Mouse (Mus musculus): ENCODE measurements at regions not wholly inside any gene's neighbourhood (a gene's known extent, or its start where the extent isn't known, plus 50 kb on each side); places are given as distances from the start of the nearest gene placed in this dataset.
A peak's percentile ranks its signal among the peaks of the same experiment; 100 is the strongest.
"Not testable (repeated sequence)": the region's sequence is repeated elsewhere in the genome, so short reads cannot be mapped to it uniquely, and the experiment has no call there.

DNA sequence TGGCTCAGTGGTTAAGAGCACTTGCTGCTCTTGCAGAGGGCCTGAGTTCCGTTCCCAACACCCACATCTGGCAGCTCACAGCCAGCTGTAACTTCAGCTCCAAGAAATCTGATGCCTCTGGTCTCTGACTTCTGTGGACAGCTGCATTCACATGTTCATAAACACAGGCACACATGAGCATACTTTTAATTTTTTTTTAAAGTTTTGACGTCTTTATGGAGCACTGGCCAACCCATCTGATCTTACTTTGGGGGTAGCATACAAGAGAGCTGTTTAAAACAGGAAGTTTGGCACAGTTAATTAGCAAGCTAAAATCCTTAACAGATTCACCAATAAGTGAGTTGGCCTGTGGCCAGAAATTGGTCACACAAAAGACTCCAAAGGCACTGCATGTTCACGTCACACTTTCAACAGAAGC lies 81.2 kb upstream of the Atl2 start:
- H3K4me3 ChIP-seq, result no peak overlapping the region
- no peaks in the 10 kb centered on the region for H3K36me3 ChIP-seq
- WGBS, result 77% methylated on average over 3 of the region's 3 CpGs
- no peaks in the 10 kb centered on the region for H3K27me3 ChIP-seq (ENCODE audit: insufficient read depth, poor library complexity, severe bottlenecking)
- no peak overlapping the region for H3K27ac ChIP-seq
- DNase-seq (ENCODE audit: low spot score), result no peak
- H3K9me3 ChIP-seq, result no peaks in the 10 kb centered on the region
- H3K4me1 ChIP-seq, result peaks cover 18% of the 10 kb centered on the region

DNA sequence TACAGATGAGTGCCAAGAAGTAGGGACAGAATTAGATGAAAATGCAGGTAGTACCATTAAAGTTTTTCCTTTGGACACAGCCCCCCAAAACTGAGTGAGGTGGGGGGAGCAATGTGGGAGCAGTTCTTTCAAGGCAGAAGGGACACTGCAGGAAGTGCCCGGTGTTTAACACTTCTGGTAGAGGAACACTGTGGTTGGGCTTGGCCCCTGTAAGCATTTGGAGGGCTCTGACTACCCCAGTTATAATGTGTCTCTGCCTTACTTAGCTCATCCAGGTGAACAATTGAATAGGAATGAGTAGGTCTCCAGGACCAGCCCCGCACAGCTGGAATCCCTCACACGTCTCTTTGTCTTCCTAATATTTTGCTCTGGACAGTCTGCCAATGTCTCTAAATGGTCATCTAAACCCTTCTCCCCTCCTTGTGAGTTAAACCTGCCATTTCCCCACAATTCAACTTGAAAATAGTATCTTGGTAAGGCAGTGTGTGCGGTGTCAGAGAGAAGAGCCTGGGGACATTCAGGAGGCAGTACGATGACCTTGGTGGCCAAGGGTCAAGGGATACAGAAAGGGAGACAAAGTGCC lies 80.7 kb upstream of the Atl2 start:
- H3K36me3 ChIP-seq, result no peaks in the 10 kb centered on the region
- H3K9me3 ChIP-seq, result no peaks in the 10 kb centered on the region
- H3K27me3 ChIP-seq (ENCODE audit: insufficient read depth, poor library complexity, severe bottlenecking), result no peaks in the 10 kb centered on the region
- H3K4me1 ChIP-seq, result peaks cover 13% of the 10 kb centered on the region
- DNase-seq (ENCODE audit: low spot score), result no peak
- H3K27ac ChIP-seq, result no peak overlapping the region
- 80% methylated on average over 5 of the region's 5 CpGs for whole genome bisulfite sequencing
- H3K4me3 ChIP-seq, result peak overlapping the region; percentile 46; the same call in 1 of the 2 replicates

DNA sequence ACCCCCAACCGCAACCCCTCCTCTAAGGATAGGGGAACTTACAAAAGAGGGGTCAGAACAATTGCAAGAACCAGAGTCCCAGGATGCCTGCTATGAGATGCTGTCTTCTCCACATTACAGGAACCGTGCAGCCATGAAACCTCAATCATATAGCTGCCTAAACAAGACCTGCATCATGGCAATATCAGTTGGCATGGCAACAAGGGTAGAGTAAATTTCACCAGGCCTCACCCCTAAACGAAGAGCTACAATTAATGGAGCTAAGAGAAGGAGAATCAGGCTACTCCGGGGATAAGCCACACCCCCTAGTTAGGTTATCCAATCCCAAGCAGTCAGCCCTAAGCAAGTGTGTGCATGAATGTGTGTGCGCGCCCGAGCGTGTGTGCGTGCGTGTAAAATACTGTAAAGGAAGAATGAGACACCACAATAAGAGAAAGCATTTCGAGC lies 80.1 kb upstream of the Atl2 start:
- no peaks in the 10 kb centered on the region for H3K36me3 ChIP-seq
- no peak for DNase-seq (ENCODE audit: low spot score)
- H3K4me1 ChIP-seq, result peaks cover 13% of the 10 kb centered on the region
- no peaks in the 10 kb centered on the region for H3K9me3 ChIP-seq
- H3K27me3 ChIP-seq (ENCODE audit: insufficient read depth, poor library complexity, severe bottlenecking), result 0 out of 2 replicates have a peak, but pooled peaks cover 1% of the 10 kb centered on the region
- H3K4me3 ChIP-seq, result peak overlapping the region; percentile 46
- WGBS, result 19% methylated on average over 11 of the region's 11 CpGs
- H3K27ac ChIP-seq, result no peak overlapping the region

GRCm38 (mm10) chr17:79975150-79975757 lies 79.3 kb upstream of the Atl2 start:
- WGBS, result 19% methylated on average over 16 of the region's 16 CpGs
- Histone ChIP-seq H3K4me3 (peak overlapping the region; percentile 46), H3K4me1 (peaks cover 17% of the 10 kb centered on the region)
- DNase-seq (ENCODE audit: low spot score); H3K9me3 ChIP-seq; H3K27me3 ChIP-seq (ENCODE audit: insufficient read depth, poor library complexity, severe bottlenecking); H3K36me3 ChIP-seq; H3K27ac ChIP-seq: not testable (repeated sequence)

DNA sequence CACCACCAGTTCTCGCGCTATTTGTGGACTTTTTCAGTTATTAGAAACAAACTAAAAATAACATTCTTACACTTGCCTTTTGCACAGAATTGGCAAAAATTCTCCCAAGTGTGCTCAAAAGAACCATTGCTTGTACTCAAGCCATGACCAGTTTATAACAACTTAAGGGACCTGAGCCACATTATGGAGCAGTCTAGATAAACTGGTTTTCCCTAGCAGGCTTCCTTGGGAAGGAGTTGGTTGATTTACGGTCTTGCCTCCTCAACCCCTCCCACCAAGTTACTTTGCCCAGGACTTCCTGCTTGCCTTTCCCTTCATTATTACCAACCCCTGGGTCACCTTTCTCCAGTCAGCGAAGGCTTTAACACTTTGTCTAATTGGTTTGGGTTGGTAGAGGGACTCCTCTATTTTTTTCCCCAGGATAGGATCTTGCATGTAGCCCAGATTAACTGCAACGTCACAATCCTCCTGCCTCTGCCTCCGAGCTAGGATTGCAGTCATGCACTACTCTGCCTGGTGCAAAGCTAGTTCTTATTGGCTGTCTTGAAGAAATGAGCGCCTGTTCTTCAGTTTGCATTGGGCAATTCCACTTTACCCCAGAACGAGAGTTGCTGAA lies 75.9 kb upstream of the Atl2 start:
- WGBS, result 76% methylated on average over 8 of the region's 8 CpGs
- Histone ChIP-seq H3K4me1 (peaks cover 34% of the 10 kb centered on the region), H3K36me3 (no peaks in the 10 kb centered on the region)

DNA sequence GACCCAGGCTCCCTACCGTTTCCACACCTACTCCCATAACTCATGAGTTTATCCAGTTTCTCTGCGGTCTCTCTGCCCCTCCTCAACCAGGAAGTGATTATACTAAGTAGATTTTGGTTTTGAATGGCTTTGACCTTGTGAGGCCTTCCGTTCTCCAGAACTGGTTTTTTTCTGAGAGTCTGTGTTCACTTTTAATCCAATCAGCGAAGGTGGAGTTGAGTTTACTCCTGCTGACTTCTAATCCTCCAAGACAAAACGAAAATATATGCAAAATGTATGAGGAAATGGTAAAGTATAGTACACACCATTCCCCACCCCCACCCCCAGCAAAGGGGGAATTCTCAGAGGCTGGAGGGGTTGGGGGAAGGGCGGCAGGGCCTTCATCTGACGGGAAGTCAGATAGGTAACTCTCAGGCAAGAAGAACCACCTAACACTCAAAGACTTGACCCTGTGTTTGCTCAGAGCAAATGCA lies 73.6 kb upstream of the Atl2 start:
- Histone ChIP-seq H3K27me3 (ENCODE audit: insufficient read depth, poor library complexity, severe bottlenecking) (peaks cover 7% of the 10 kb centered on the region; the same call in 1 of the 2 replicates), H3K27ac (peak overlapping the region; percentile 23; the same call in 1 of the 2 replicates), H3K4me3 (0 out of 2 replicates have a peak overlapping the region, but pooled peaks have one; percentile 16), H3K9me3 (no peaks in the 10 kb centered on the region), H3K4me1 (peaks cover 26% of the 10 kb centered on the region), H3K36me3 (no peaks in the 10 kb centered on the region)
- WGBS, result 20% methylated on average over 7 of the region's 7 CpGs
- no peak for DNase-seq (ENCODE audit: low spot score)

More for the DNA sequence above, 75.9 kb upstream of the Atl2 start:
- no peak overlapping the region for H3K27ac ChIP-seq
- H3K9me3 ChIP-seq, result no peaks in the 10 kb centered on the region
- no peak overlapping the region for H3K4me3 ChIP-seq
- no peak for DNase-seq (ENCODE audit: low spot score)
- peaks cover 7% of the 10 kb centered on the region; the same call in 1 of the 2 replicates for H3K27me3 ChIP-seq (ENCODE audit: insufficient read depth, poor library complexity, severe bottlenecking)

- peaks cover 26% of the 10 kb centered on the region for H3K4me1 ChIP-seq
- H3K27ac ChIP-seq, result 0 out of 2 replicates have a peak overlapping the region, but pooled peaks have one; percentile 11
- H3K9me3 ChIP-seq, result no peaks in the 10 kb centered on the region
- H3K27me3 ChIP-seq (ENCODE audit: insufficient read depth, poor library complexity, severe bottlenecking), result peaks cover 7% of the 10 kb centered on the region; the same call in 1 of the 2 replicates
- WGBS, result 54% methylated on average over 9 of the region's 9 CpGs
- no peak for DNase-seq (ENCODE audit: low spot score)
- no peaks in the 10 kb centered on the region for H3K36me3 ChIP-seq
- H3K4me3 ChIP-seq, result no peak overlapping the region
Observed at GRCm38 (mm10) chr17:79968819-79969218, 72.9 kb upstream of the Atl2 start.

DNA sequence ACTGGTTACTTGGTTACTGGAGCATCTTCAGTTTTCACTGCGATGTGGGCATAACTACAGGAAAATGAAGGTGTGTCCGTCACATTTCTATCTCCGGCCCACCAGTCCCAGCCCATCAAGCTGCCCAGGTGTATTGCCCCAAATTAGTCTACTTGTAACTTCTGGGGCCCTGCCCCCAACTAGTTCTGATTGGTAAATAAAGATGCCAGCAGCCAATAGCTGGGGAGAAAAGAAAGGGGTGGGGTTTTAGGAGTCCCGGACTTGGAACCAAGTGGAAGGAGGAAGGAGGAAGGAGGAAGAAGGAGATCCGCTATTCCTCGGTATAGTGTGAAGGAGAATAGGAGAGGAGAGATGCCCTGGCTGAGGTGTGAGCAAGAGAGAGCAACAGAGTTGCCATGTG lies 71.1 kb upstream of the Atl2 start:
- H3K36me3 ChIP-seq, result no peaks in the 10 kb centered on the region
- 46% methylated on average over 6 of the region's 6 CpGs for WGBS
- H3K27ac ChIP-seq, result no peak overlapping the region
- H3K9me3 ChIP-seq, result no peaks in the 10 kb centered on the region
- peaks cover 7% of the 10 kb centered on the region; the same call in 1 of the 2 replicates for H3K27me3 ChIP-seq (ENCODE audit: insufficient read depth, poor library complexity, severe bottlenecking)
- no peak for DNase-seq (ENCODE audit: low spot score)
- H3K4me3 ChIP-seq, result no peak overlapping the region
- peaks cover 37% of the 10 kb centered on the region for H3K4me1 ChIP-seq

DNA sequence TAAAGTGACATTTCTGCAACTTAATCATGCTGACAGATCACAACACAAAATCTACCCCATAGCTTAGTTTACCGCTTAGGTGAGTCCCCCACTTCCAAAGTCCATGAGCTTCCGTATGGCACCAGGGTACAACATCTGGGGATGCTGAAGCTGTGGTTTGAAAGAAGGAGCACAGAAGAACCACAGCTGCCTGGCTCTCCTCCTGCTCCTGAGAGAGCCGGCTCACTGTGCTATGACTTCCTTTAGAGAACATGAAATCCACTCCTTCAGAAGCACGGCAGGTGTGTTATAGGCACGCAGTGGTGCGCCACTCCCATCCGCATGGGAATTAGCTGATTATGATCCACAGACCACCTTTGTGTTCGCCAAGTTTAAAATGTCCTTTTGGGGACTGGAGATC lies 69.7 kb upstream of the Atl2 start:
- WGBS, result 87% methylated on average over 8 of the region's 8 CpGs
- H3K9me3 ChIP-seq, result no peaks in the 10 kb centered on the region
- peaks cover 42% of the 10 kb centered on the region for H3K4me1 ChIP-seq
- no peak overlapping the region for H3K27ac ChIP-seq
- no peak overlapping the region for H3K4me3 ChIP-seq
- no peak for DNase-seq (ENCODE audit: low spot score)
- H3K27me3 ChIP-seq (ENCODE audit: insufficient read depth, poor library complexity, severe bottlenecking), result peaks cover 2% of the 10 kb centered on the region; the same call in 1 of the 2 replicates
- H3K36me3 ChIP-seq, result no peaks in the 10 kb centered on the region

DNA sequence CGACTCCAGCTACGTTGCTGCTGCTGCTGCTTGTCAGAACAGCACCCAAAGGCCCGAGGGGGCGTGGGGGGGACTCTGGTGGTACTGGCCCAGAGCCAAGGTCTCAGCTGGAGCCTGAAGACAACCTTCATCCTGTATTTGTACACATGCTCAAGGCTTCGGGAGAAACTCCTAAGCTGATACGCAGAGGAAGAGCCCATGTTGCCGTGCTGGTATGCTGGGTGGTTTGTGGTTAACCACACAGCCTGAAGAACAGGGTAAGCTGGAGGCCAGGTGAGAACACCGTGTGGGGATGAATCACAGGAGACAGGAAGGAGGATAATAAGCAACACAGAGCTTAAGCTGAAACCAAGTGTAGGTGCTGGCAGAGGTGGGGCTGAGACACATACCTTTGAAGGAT lies 68.9 kb upstream of the Atl2 start:
- no peak for DNase-seq (ENCODE audit: low spot score)
- Histone ChIP-seq H3K27ac (no peak overlapping the region), H3K27me3 (ENCODE audit: insufficient read depth, poor library complexity, severe bottlenecking) (no peaks in the 10 kb centered on the region; the same call in 1 of the 2 replicates), H3K4me1 (peaks cover 43% of the 10 kb centered on the region), H3K9me3 (no peaks in the 10 kb centered on the region), H3K4me3 (no peak overlapping the region), H3K36me3 (no peaks in the 10 kb centered on the region)
- WGBS, result 77% methylated on average over 8 of the region's 8 CpGs

DNA sequence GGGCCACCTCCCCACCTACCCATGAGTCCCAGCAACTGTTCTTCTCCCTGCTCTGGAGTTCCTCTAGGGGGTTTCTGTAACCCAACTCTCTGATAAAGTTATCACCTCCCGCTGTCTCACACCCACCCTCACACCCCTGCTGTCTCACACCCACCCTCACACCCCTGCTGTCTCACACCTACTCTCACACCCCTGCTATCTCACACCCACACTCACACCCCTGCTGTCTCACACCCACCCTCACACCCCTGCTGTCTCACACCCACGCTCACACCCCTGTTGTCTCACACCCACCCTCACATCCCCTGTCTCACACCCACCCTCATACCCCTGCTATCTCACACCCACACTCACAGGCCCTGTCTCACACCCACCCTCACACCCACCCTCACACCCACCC lies 67.4 kb upstream of the Atl2 start:
- no peak overlapping the region for H3K27ac ChIP-seq
- no peaks in the 10 kb centered on the region for H3K9me3 ChIP-seq
- 52% methylated on average over 2 of the region's 2 CpGs for whole genome bisulfite sequencing
- H3K4me3 ChIP-seq, result no peak overlapping the region
- H3K36me3 ChIP-seq, result no peaks in the 10 kb centered on the region
- no peak for DNase-seq (ENCODE audit: low spot score)
- peaks cover 40% of the 10 kb centered on the region for H3K4me1 ChIP-seq
- no peaks in the 10 kb centered on the region for H3K27me3 ChIP-seq (ENCODE audit: insufficient read depth, poor library complexity, severe bottlenecking)

DNA sequence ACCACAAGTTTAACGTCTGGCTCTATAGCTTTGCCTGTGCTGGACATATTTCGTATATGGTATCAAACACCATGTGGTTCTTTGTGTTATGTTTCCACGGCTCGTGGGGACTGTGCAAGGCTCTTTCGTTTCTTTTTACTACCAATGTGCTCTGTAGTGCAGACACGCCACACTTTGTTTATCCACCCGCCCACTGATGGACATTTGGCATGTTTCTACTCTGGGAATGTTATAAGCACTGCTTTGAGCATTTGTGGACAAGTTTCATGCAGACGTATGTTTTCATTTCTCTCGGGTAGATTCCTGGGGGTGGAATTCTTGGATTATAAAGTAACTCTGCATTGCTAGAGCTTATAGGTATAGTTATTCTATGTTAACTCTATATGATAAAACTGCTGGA lies 65.5 kb upstream of the Atl2 start:
- no peak overlapping the region for H3K4me3 ChIP-seq
- no peak for DNase-seq (ENCODE audit: low spot score)
- no peak overlapping the region for H3K27ac ChIP-seq
- peaks cover 40% of the 10 kb centered on the region for H3K4me1 ChIP-seq
- 0 out of 2 replicates have a peak, but pooled peaks cover 3% of the 10 kb centered on the region for H3K27me3 ChIP-seq (ENCODE audit: insufficient read depth, poor library complexity, severe bottlenecking)
- WGBS, result 81% methylated on average over 9 of the region's 9 CpGs
- no peaks in the 10 kb centered on the region for H3K9me3 ChIP-seq
- H3K36me3 ChIP-seq, result no peaks in the 10 kb centered on the region

- DNase-seq (ENCODE audit: low spot score), result no peak
- 0 out of 2 replicates have a peak, but pooled peaks cover 3% of the 10 kb centered on the region for H3K27me3 ChIP-seq (ENCODE audit: insufficient read depth, poor library complexity, severe bottlenecking)
- H3K4me1 ChIP-seq, result peaks cover 40% of the 10 kb centered on the region
- no peaks in the 10 kb centered on the region for H3K36me3 ChIP-seq
- H3K9me3 ChIP-seq, result no peaks in the 10 kb centered on the region
- H3K27ac ChIP-seq, result no peak overlapping the region; the same call in 1 of the 2 replicates
- 35% methylated on average over 3 of the region's 3 CpGs for WGBS
- no peak overlapping the region for H3K4me3 ChIP-seq
Observed at GRCm38 (mm10) chr17:79960688-79961087, 64.8 kb upstream of the Atl2 start.
